Mouse (Mus musculus) CH12.LX (cell line): ENCODE results near the gene Erf. TPM values are rescaled to one million over a fixed set of nuclear protein-coding genes. Genes with fewer than 3 reads are reported as not detected.

Experiments used
- DNase-seq: peaks from one replicate; pipeline ENCODE4 v3.0.0-alpha.2; 2013; ENCODE audit errors: extremely low read depth
- H3K27ac ChIP-seq: 2 replicates; pipeline ENCODE4 v1.5.1; 2012; ENCODE audit warnings: low read depth, mild to moderate bottlenecking, control low read depth, moderate library complexity; ENCODE audit not compliant: insufficient read depth
- H3K27me3 ChIP-seq: replicated peaks from 2 replicates; pipeline ENCODE3; 2012; ENCODE audit warnings: inconsistent platforms
- H3K36me3 ChIP-seq, 2 experiments: replicated peaks in 1 of 2; 2 replicates each; pipeline versions ENCODE3 to v1.6.1; 2012; ENCODE audit warnings: inconsistent platforms in 1 of 2, low read length in 1 of 2, mild to moderate bottlenecking in 1 of 2, mixed read lengths in 1 of 2, moderate library complexity in 1 of 2; ENCODE audit not compliant: control insufficient read depth in 1 of 2, insufficient read depth in 1 of 2
- H3K4me1 ChIP-seq, 2 experiments: 2 replicates each; pipeline ENCODE4 v1.6.1; 2012; ENCODE audit warnings: inconsistent platforms in 1 of 2, moderate library complexity in 1 of 2; ENCODE audit not compliant: insufficient read depth in 2 of 2, control insufficient read depth in 1 of 2
- H3K4me2 ChIP-seq: 2 replicates; pipeline ENCODE4 v1.6.1; 2012; ENCODE audit warnings: low read depth, mild to moderate bottlenecking, control low read depth; ENCODE audit not compliant: poor library complexity, insufficient read depth, severe bottlenecking
- H3K4me3 ChIP-seq, 3 experiments: fragments of 150-350 bp in 1 of 3; sonication (generic) in 1 of 3; replicated peaks in 1 of 3; 2 replicates each; pipeline versions ENCODE3 to v1.5.1; 2011 to 2012; ENCODE audit warnings: low read depth in 2 of 3, low read length in 2 of 3, mild to moderate bottlenecking in 2 of 3, moderate library complexity in 2 of 3, control low read depth in 1 of 3, improper control_type of control experiment in 1 of 3, inconsistent platforms in 1 of 3, mixed read lengths in 1 of 3; ENCODE audit not compliant: poor library complexity in 1 of 3
- H3K79me2 ChIP-seq: replicated peaks from 2 replicates; pipeline ENCODE4 v1.6.1; 2012; ENCODE audit warnings: mild to moderate bottlenecking, moderate library complexity; ENCODE audit not compliant: control insufficient read depth, poor library complexity, insufficient read depth, severe bottlenecking; ENCODE audit errors: extremely low read depth
- H3K9ac ChIP-seq: 2 replicates; pipeline ENCODE4 v1.6.1; 2012; ENCODE audit warnings: low read depth, mild to moderate bottlenecking, control low read depth, moderate library complexity; ENCODE audit not compliant: insufficient read depth
- H3K9me3 ChIP-seq: replicated peaks from 2 replicates; pipeline ENCODE3; 2012; ENCODE audit warnings: low read length, inconsistent platforms, mixed read lengths
- BHLHE40 ChIP-seq: IDR thresholded peaks from 2 replicates; pipeline ENCODE4 v1.6.1; 2011; ENCODE audit warnings: mild to moderate bottlenecking, low read depth, low read length, improper control_type of control experiment
- CHD1 ChIP-seq: IDR thresholded peaks from 2 replicates; pipeline ENCODE4 v1.6.1; 2012; ENCODE audit warnings: low read depth, low read length, improper control_type of control experiment, inconsistent platforms
- CTCF ChIP-seq, 2 experiments: IDR thresholded peaks in 1 of 2; conservative IDR thresholded peaks in 1 of 2; 2 replicates each; pipeline ENCODE4 v1.5.1; 2011 to 2012; ENCODE audit warnings: low read depth in 2 of 2, low read length in 2 of 2, improper control_type of control experiment in 1 of 2, inconsistent platforms in 1 of 2, mild to moderate bottlenecking in 1 of 2, moderate library complexity in 1 of 2
- E2F4 ChIP-seq: IDR thresholded peaks from 2 replicates; pipeline ENCODE4 v1.6.1; 2011; ENCODE audit warnings: low read depth, low read length, improper control_type of control experiment; ENCODE audit not compliant: insufficient replicate concordance
- HCFC1 ChIP-seq: IDR thresholded peaks from 2 replicates; pipeline ENCODE4 v1.6.1; 2012; ENCODE audit warnings: low read depth, mild to moderate bottlenecking, inconsistent platforms, low read length, improper control_type of control experiment
- IRF4 ChIP-seq: IDR thresholded peaks from 2 replicates; pipeline ENCODE4 v1.6.1; 2014; ENCODE audit warnings: low read depth, mild to moderate bottlenecking, inconsistent platforms, low read length, improper control_type of control experiment
- MAX ChIP-seq: IDR thresholded peaks from 2 replicates; pipeline ENCODE4 v1.6.1; 2011; ENCODE audit warnings: low read length, improper control_type of control experiment
- MEF2A ChIP-seq: IDR thresholded peaks from 2 replicates; pipeline ENCODE4 v1.6.1; 2014; ENCODE audit warnings: low read depth, mild to moderate bottlenecking, inconsistent platforms, low read length, improper control_type of control experiment, borderline replicate concordance
- MXI1 ChIP-seq: IDR thresholded peaks from 2 replicates; pipeline ENCODE4 v1.6.1; 2011; ENCODE audit warnings: mild to moderate bottlenecking, low read depth, low read length, improper control_type of control experiment
- MYC ChIP-seq: IDR thresholded peaks from 2 replicates; pipeline ENCODE4 v1.6.1; 2011; ENCODE audit warnings: low read depth, mild to moderate bottlenecking, improper control_type of control experiment, low read length
- NELFE ChIP-seq: IDR thresholded peaks from 2 replicates; pipeline ENCODE4 v1.6.1; 2011; ENCODE audit warnings: low read depth, low read length, improper control_type of control experiment
- POLR2A ChIP-seq: IDR thresholded peaks from 2 replicates; pipeline ENCODE4 v1.6.1; 2011; ENCODE audit warnings: low read depth, mild to moderate bottlenecking, improper control_type of control experiment, low read length
- TBP ChIP-seq: conservative IDR thresholded peaks from 2 replicates; pipeline ENCODE4 v1.6.1; 2011; ENCODE audit warnings: low read depth, low read length, improper control_type of control experiment
- ZC3H11A ChIP-seq: IDR thresholded peaks from 2 replicates; pipeline ENCODE4 v1.6.1; 2012; ENCODE audit warnings: low read depth, mild to moderate bottlenecking, inconsistent platforms, low read length, improper control_type of control experiment
- ZKSCAN1 ChIP-seq: IDR thresholded peaks from 2 replicates; pipeline ENCODE4 v1.6.1; 2012; ENCODE audit warnings: low read depth, inconsistent platforms, low read length, improper control_type of control experiment, borderline replicate concordance
- ZNF384 ChIP-seq: IDR thresholded peaks from 2 replicates; pipeline ENCODE4 v1.6.1; 2012; ENCODE audit warnings: low read depth, low read length, improper control_type of control experiment, inconsistent platforms
- dilution Hi-C: fragments of 300-500 bp; cut with MboI; formaldehyde crosslinking; loops from 2 replicates; pipeline ENCODE4 v1.14.3; 2020; ENCODE audit warnings: low sequenced_read_pairs; ENCODE audit not compliant: extremely low pct_unique_long_range_greater_than_20kb, extremely low pct_ligation_motif_present
- in situ Hi-C: fragments of 300-500 bp; cut with MboI; formaldehyde crosslinking; loops from 3 replicates; pipeline ENCODE4 v1.14.3; 2019; ENCODE audit warnings: low sequenced_read_pairs, low pct_ligation_motif_present, low pct_unique_long_range_greater_than_20kb, mixed read lengths
- polyA plus RNA-seq: library from polyadenylated mRNA; unstranded; fragments of >175 nt; gene quantifications from 2 replicates; pipeline ENCODE4 v1.2.1, GENCODE M21; 2012; ENCODE audit warnings: low read depth; ENCODE audit not compliant: insufficient read length
- total RNA-seq, 2 experiments: library from RNA; depleted of rRNA; stranded (reverse); fragments of 300-350 nt in 1 of 2; fragments of >200 nt in 1 of 2; gene quantifications; 2 replicates each; pipeline ENCODE4 v1.2.3; 2012 to 2014

The Erf gene
- total and polyA plus RNA-seq, 3 experiments, result 6.1 to 15.4 (median 13.2) TPM

GRCm38 (mm10) chr7:25214172-25214571 is 36.4 kb downstream of the Erf start:
- Histone ChIP-seq H3K36me3 (peaks cover 28 to 53% of the 10 kb centered on the region in 2 experiments), H3K9ac (no peak overlapping the region), H3K27ac (no peak overlapping the region), H3K4me2 (no peak overlapping the region), H3K9me3 (no peaks in the 10 kb centered on the region), H3K4me3 (no peak overlapping the region), H3K79me2 (no peaks in the 10 kb centered on the region), H3K4me1 (peaks cover 5 to 32% of the 10 kb centered on the region in 2 experiments), H3K27me3 (no peaks in the 10 kb centered on the region)
- TF ChIP-seq ZKSCAN1, result no peak
- TF ChIP-seq ZC3H11A, result no peak
- no peak for TF ChIP-seq TBP
- TF ChIP-seq MEF2A, result no peak
- DNase-seq, result no peak
- dilution Hi-C loops, result no loop called here
- in situ Hi-C loops, result no loop called here

- Histone ChIP-seq H3K9ac (no peak overlapping the region), H3K36me3 (peaks cover 31 to 59% of the 10 kb centered on the region in 2 experiments), H3K4me2 (no peak overlapping the region), H3K4me1 (peaks cover 7 to 36% of the 10 kb centered on the region in 2 experiments)
- dilution Hi-C loops, result no loop called here
- no peak for DNase-seq
- no peak for TF ChIP-seq MAX
- no peak for TF ChIP-seq MXI1
- TF ChIP-seq, all 38 proteins: peak for 0
- no peak overlapping the region for H3K4me3 ChIP-seq
- H3K79me2 ChIP-seq, result no peaks in the 10 kb centered on the region
- in situ Hi-C loops, result no loop called here
- no peaks in the 10 kb centered on the region for H3K27me3 ChIP-seq
- H3K9me3 ChIP-seq, result no peaks in the 10 kb centered on the region
- H3K27ac ChIP-seq, result no peak overlapping the region
These were observed 37.5 kb downstream of the Erf start for GRCm38 (mm10) chr7:25213099-25213498.

- H3K27me3 ChIP-seq, result no peaks in the 10 kb centered on the region
- no peak overlapping the region for H3K27ac ChIP-seq
- no peak for TF ChIP-seq IRF4
- no peak for TF ChIP-seq ZKSCAN1
- TF ChIP-seq HCFC1, result no peak
- TF ChIP-seq E2F4, result no peak
- TF ChIP-seq CTCF (conservative IDR thresholded peaks at IDR 0.05 in 1 of 2, IDR thresholded peaks at IDR 0.05 in 1 of 2; ENCODE audit: low read depth in 2 of 2, low read length in 2 of 2), result no peak
- no peak for TF ChIP-seq BHLHE40
- no peak for TF ChIP-seq MEF2A
- TF ChIP-seq TBP, result no peak
- no peak for TF ChIP-seq MYC
- no peak for TF ChIP-seq NELFE
- TF ChIP-seq MXI1, result no peak
- no peak for TF ChIP-seq ZNF384
- TF ChIP-seq POLR2A, result no peak
- no peak for TF ChIP-seq CHD1
- TF ChIP-seq, all 38 proteins: peak for 0
- Histone ChIP-seq H3K9me3 (no peaks in the 10 kb centered on the region), H3K36me3 (peaks cover 26 to 65% of the 10 kb centered on the region in 2 experiments), H3K9ac (no peak overlapping the region), H3K4me2 (no peak overlapping the region), H3K4me3 (no peak overlapping the region), H3K4me1 (peaks cover 13 to 47% of the 10 kb centered on the region in 2 experiments), H3K79me2 (no peaks in the 10 kb centered on the region)
- DNase-seq, result no peak
- dilution Hi-C loops, result no loop called here
- in situ Hi-C loops, result no loop called here
These were observed 40.1 kb downstream of the Erf start for GRCm38 (mm10) chr7:25210482-25210881.
